Mouse (Mus musculus) limb, embryonic 12.5 days (tissue): Measurements from ENCODE around the gene Esrrg. TPM values are rescaled to one million over a fixed set of nuclear protein-coding genes. Genes with fewer than 3 reads are reported as not detected.

Source experiments
- ATAC-seq: fragments of 200-750 bp; cut with Nextera tagmentation; 2 replicates; pipeline ENCODE4 v1.8.0; 2017; ENCODE audit warnings: low read depth, moderate TSS enrichment; ENCODE audit not compliant: insufficient number of reproducible peaks, insufficient read depth, low FRiP score, low TSS enrichment
- H3K27ac ChIP-seq: fragments of 300-500 bp; sonication (generic); 2 replicates; pipeline ENCODE4 v1.5.1; 2016; ENCODE audit warnings: mild to moderate bottlenecking, moderate library complexity
- H3K27me3 ChIP-seq: fragments of 300-500 bp; sonication (generic); 2 replicates; pipeline ENCODE4 v1.6.1; 2016; ENCODE audit warnings: mild to moderate bottlenecking, moderate library complexity
- H3K36me3 ChIP-seq: fragments of 300-500 bp; sonication (generic); 2 replicates; pipeline ENCODE4 v1.6.1; 2016; ENCODE audit warnings: mild to moderate bottlenecking, moderate library complexity
- H3K4me1 ChIP-seq: fragments of 300-500 bp; sonication (generic); replicated peaks from 2 replicates; pipeline ENCODE4 v1.6.1; 2016
- H3K4me2 ChIP-seq: fragments of 300-500 bp; sonication (generic); 2 replicates; pipeline ENCODE4 v1.6.1; 2016; ENCODE audit warnings: mild to moderate bottlenecking, moderate library complexity
- H3K4me3 ChIP-seq: fragments of 300-500 bp; sonication (generic); replicated peaks from 2 replicates; pipeline ENCODE4 v1.5.1; 2016; ENCODE audit warnings: mild to moderate bottlenecking
- H3K9ac ChIP-seq: fragments of 300-500 bp; sonication (generic); replicated peaks from 2 replicates; pipeline ENCODE4 v1.6.1; 2016; ENCODE audit warnings: mild to moderate bottlenecking, moderate library complexity
- H3K9me3 ChIP-seq: fragments of 300-500 bp; sonication (generic); 2 replicates; pipeline ENCODE4 v1.6.1; 2016; ENCODE audit warnings: mild to moderate bottlenecking, moderate library complexity
- WGBS: fragments of 180-500 bp; shearing (Covaris S2); methylation state at CpG from one replicate; pipeline ENCODE4 v1.1.7; 2016; 5-methylcytosine and 5-hydroxymethylcytosine counted together
- polyA plus RNA-seq: library from polyadenylated mRNA; unstranded; fragments of >200 nt; fragmentation: Nextera tagmentation; extraction: Ambion mirVana; gene quantifications from 2 replicates; pipeline ENCODE4 v1.2.1, GENCODE M21; 2016

The Esrrg gene
- polyA plus RNA-seq, 1 experiment from 2014 or later = 1.9 TPM

GRCm38 (mm10) chr1:187807477-187808390 lies 199.1 kb downstream of the Esrrg start:
- H3K4me3 ChIP-seq = no peak overlapping the region
- peak overlapping the region; percentile 71 for H3K27ac ChIP-seq
- WGBS = 23% methylated on average over 12 of the region's 12 CpGs
- 0 out of 2 replicates have a peak, but pooled peaks cover 5% of the 10 kb centered on the region for H3K27me3 ChIP-seq
- no peak overlapping the region for H3K9ac ChIP-seq
- peak; percentile 26; the same call in 1 of the 2 replicates for ATAC-seq
- H3K9me3 ChIP-seq = no peaks in the 10 kb centered on the region
- H3K36me3 ChIP-seq = no peaks in the 10 kb centered on the region
- H3K4me2 ChIP-seq = peak overlapping the region; percentile 9
- H3K4me1 ChIP-seq = peaks cover 52% of the 10 kb centered on the region

- Histone ChIP-seq H3K36me3 (no peaks in the 10 kb centered on the region), H3K4me2 (peak overlapping the region; percentile 9; the same call in 1 of the 2 replicates), H3K27ac (peak overlapping the region; percentile 71), H3K9ac (no peak overlapping the region), H3K4me3 (no peak overlapping the region), H3K4me1 (peaks cover 47% of the 10 kb centered on the region), H3K27me3 (0 out of 2 replicates have a peak, but pooled peaks cover 5% of the 10 kb centered on the region), H3K9me3 (no peaks in the 10 kb centered on the region)
- WGBS = 45% methylated on average over 5 of the region's 5 CpGs
- ATAC-seq = 0 out of 2 replicates have a peak, but pooled peaks have one; percentile 8
Measured at GRCm38 (mm10) chr1:187808391-187808922, 199.9 kb downstream of the Esrrg start.

- 86% methylated on average over 3 of the region's 3 CpGs for WGBS
- Histone ChIP-seq H3K36me3 (no peaks in the 10 kb centered on the region), H3K9me3 (no peaks in the 10 kb centered on the region), H3K4me1 (peaks cover 36% of the 10 kb centered on the region), H3K4me2 (no peak overlapping the region), H3K27ac (no peak overlapping the region), H3K9ac (no peak overlapping the region), H3K27me3 (0 out of 2 replicates have a peak, but pooled peaks cover 5% of the 10 kb centered on the region), H3K4me3 (no peak overlapping the region)
- ATAC-seq = no peak
Measured at GRCm38 (mm10) chr1:187809546-187809945, 201.0 kb downstream of the Esrrg start.

GRCm38 (mm10) chr1:187819406-187819805 lies 210.8 kb downstream of the Esrrg start:
- WGBS = 94% methylated on average over 5 of the region's 5 CpGs
- H3K27ac ChIP-seq = no peak overlapping the region

GRCm38 (mm10) chr1:187821368-187821811 lies 212.8 kb downstream of the Esrrg start:
- no peak for ATAC-seq
- no peaks in the 10 kb centered on the region for H3K9me3 ChIP-seq
- no peak overlapping the region for H3K4me3 ChIP-seq
- H3K9ac ChIP-seq = no peak overlapping the region
- H3K27ac ChIP-seq = no peak overlapping the region
- 43% methylated on average over 13 of the region's 13 CpGs for WGBS
- H3K4me1 ChIP-seq = no peaks in the 10 kb centered on the region
- H3K4me2 ChIP-seq = no peak overlapping the region
- H3K36me3 ChIP-seq = no peaks in the 10 kb centered on the region
- H3K27me3 ChIP-seq = no peaks in the 10 kb centered on the region

More at GRCm38 (mm10) chr1:187819406-187819805, 210.8 kb downstream of the Esrrg start:
- Histone ChIP-seq H3K4me1 (no peaks in the 10 kb centered on the region), H3K27me3 (no peaks in the 10 kb centered on the region), H3K9me3 (no peaks in the 10 kb centered on the region), H3K4me2 (no peak overlapping the region), H3K36me3 (no peaks in the 10 kb centered on the region), H3K9ac (no peak overlapping the region), H3K4me3 (no peak overlapping the region)
- no peak for ATAC-seq

- ATAC-seq = no peak
- 85% methylated on average over 5 of the region's 5 CpGs for WGBS
- Histone ChIP-seq H3K27ac (no peak overlapping the region), H3K9me3 (no peaks in the 10 kb centered on the region), H3K4me2 (no peak overlapping the region), H3K4me3 (no peak overlapping the region), H3K4me1 (no peaks in the 10 kb centered on the region), H3K36me3 (no peaks in the 10 kb centered on the region), H3K9ac (no peak overlapping the region), H3K27me3 (no peaks in the 10 kb centered on the region)
Measured at GRCm38 (mm10) chr1:187823351-187823750, 214.8 kb downstream of the Esrrg start.

- H3K4me2 ChIP-seq = no peak overlapping the region
- no peak overlapping the region for H3K27ac ChIP-seq
- 84% methylated on average over 9 of the region's 9 CpGs for WGBS
- no peak overlapping the region for H3K9ac ChIP-seq
- ATAC-seq = no peak
- no peak overlapping the region for H3K4me3 ChIP-seq
- no peaks in the 10 kb centered on the region for H3K36me3 ChIP-seq
- no peaks in the 10 kb centered on the region for H3K9me3 ChIP-seq
- H3K4me1 ChIP-seq = no peaks in the 10 kb centered on the region
- H3K27me3 ChIP-seq = no peaks in the 10 kb centered on the region
Measured at GRCm38 (mm10) chr1:187825421-187826097, 217.0 kb downstream of the Esrrg start.

GRCm38 (mm10) chr1:187826140-187826539 lies 217.5 kb downstream of the Esrrg start:
- Histone ChIP-seq H3K9ac (no peak overlapping the region), H3K4me1 (no peaks in the 10 kb centered on the region), H3K9me3 (no peaks in the 10 kb centered on the region), H3K36me3 (no peaks in the 10 kb centered on the region), H3K4me3 (no peak overlapping the region), H3K4me2 (no peak overlapping the region), H3K27ac (no peak overlapping the region), H3K27me3 (no peaks in the 10 kb centered on the region)
- WGBS = 87% methylated on average over 1 of the region's 1 CpGs
- no peak for ATAC-seq

- H3K36me3 ChIP-seq = no peaks in the 10 kb centered on the region
- H3K4me3 ChIP-seq = no peak overlapping the region
- no peaks in the 10 kb centered on the region for H3K4me1 ChIP-seq
- no peaks in the 10 kb centered on the region for H3K27me3 ChIP-seq
- no peak overlapping the region for H3K27ac ChIP-seq
- no peak for ATAC-seq
- no peak overlapping the region for H3K9ac ChIP-seq
- 39% methylated on average over 5 of the region's 5 CpGs for WGBS
- H3K9me3 ChIP-seq = no peaks in the 10 kb centered on the region
- H3K4me2 ChIP-seq = no peak overlapping the region
Measured at GRCm38 (mm10) chr1:187826869-187827268, 218.3 kb downstream of the Esrrg start.

- WGBS = 71% methylated on average over 7 of the region's 7 CpGs
- ATAC-seq = no peak
- H3K9ac ChIP-seq = no peak overlapping the region
- H3K4me3 ChIP-seq = no peak overlapping the region
- no peaks in the 10 kb centered on the region for H3K9me3 ChIP-seq
- H3K36me3 ChIP-seq = no peaks in the 10 kb centered on the region
- no peaks in the 10 kb centered on the region for H3K27me3 ChIP-seq
- H3K4me2 ChIP-seq = no peak overlapping the region
- H3K4me1 ChIP-seq = no peaks in the 10 kb centered on the region
- no peak overlapping the region for H3K27ac ChIP-seq
Measured at GRCm38 (mm10) chr1:187830937-187831336, 222.3 kb downstream of the Esrrg start.

- H3K9me3 ChIP-seq = no peaks in the 10 kb centered on the region
- H3K4me3 ChIP-seq = no peak overlapping the region
- no peak overlapping the region for H3K9ac ChIP-seq
- ATAC-seq = no peak
- no peaks in the 10 kb centered on the region for H3K27me3 ChIP-seq
- no peak overlapping the region for H3K4me2 ChIP-seq
- H3K36me3 ChIP-seq = no peaks in the 10 kb centered on the region
- WGBS = 46% methylated on average over 3 of the region's 3 CpGs
- H3K4me1 ChIP-seq = no peaks in the 10 kb centered on the region; the same call in 1 of the 2 replicates
- no peak overlapping the region for H3K27ac ChIP-seq
Measured at GRCm38 (mm10) chr1:187832851-187833250, 224.3 kb downstream of the Esrrg start.
